Mouse (Mus musculus) right cerebral cortex, postnatal 10 days (tissue): Measurements from ENCODE around the gene Map2k6.

Source experiments
- DNase-seq, 2 experiments: peaks; one replicate each; pipeline ENCODE4 v3.0.0; 2021; ENCODE audit warnings: low spot score in 2 of 2

Map2k6 gene

GRCm38 (mm10) chr11:110484426-110484825 is 85.5 kb downstream of the Map2k6 start:
- DNase-seq: no peak

GRCm38 (mm10) chr11:110485081-110485480 is 86.2 kb downstream of the Map2k6 start:
- DNase-seq: no peak

- no peak for DNase-seq
These were observed 88.9 kb downstream of the Map2k6 start for GRCm38 (mm10) chr11:110487796-110488195.

GRCm38 (mm10) chr11:110488301-110488700 is 89.4 kb downstream of the Map2k6 start:
- DNase-seq: no peak

- DNase-seq: no peak
These were observed 96.6 kb downstream of the Map2k6 start for GRCm38 (mm10) chr11:110495323-110496060.

- DNase-seq: peak; percentile 66 to 78
These were observed 97.1 kb downstream of the Map2k6 start for GRCm38 (mm10) chr11:110496061-110496446.

GRCm38 (mm10) chr11:110497743-110498142 is 98.8 kb downstream of the Map2k6 start:
- no peak for DNase-seq

GRCm38 (mm10) chr11:110498651-110499213 is 99.8 kb downstream of the Map2k6 start:
- DNase-seq: peak in 1 of 2 experiments; percentile 32

- DNase-seq: no peak
These were observed 104.2 kb downstream of the Map2k6 start for GRCm38 (mm10) chr11:110502937-110503670.

GRCm38 (mm10) chr11:110511466-110511865 is 112.5 kb downstream of the Map2k6 start:
- no peak for DNase-seq

GRCm38 (mm10) chr11:110518648-110519047 is 119.7 kb downstream of the Map2k6 start:
- no peak for DNase-seq

- DNase-seq: no peak
These were observed 124.0 kb downstream of the Map2k6 start for GRCm38 (mm10) chr11:110522906-110523305.

GRCm38 (mm10) chr11:110526156-110526555 is 127.2 kb downstream of the Map2k6 start:
- DNase-seq: no peak

GRCm38 (mm10) chr11:110531087-110531486 is 132.2 kb downstream of the Map2k6 start:
- no peak for DNase-seq

- DNase-seq: no peak
These were observed 135.9 kb downstream of the Map2k6 start for GRCm38 (mm10) chr11:110534856-110535255.

- DNase-seq: no peak
These were observed 137.6 kb downstream of the Map2k6 start for GRCm38 (mm10) chr11:110536533-110536932.

- peak; percentile 84 to 88 for DNase-seq
These were observed 138.7 kb downstream of the Map2k6 start for GRCm38 (mm10) chr11:110537602-110538001.

- DNase-seq: no peak
These were observed 139.3 kb downstream of the Map2k6 start for GRCm38 (mm10) chr11:110538206-110538605.

GRCm38 (mm10) chr11:110541933-110542332 is 143.0 kb downstream of the Map2k6 start:
- no peak for DNase-seq

- no peak for DNase-seq
These were observed 145.7 kb downstream of the Map2k6 start for GRCm38 (mm10) chr11:110544419-110545210.

GRCm38 (mm10) chr11:110545416-110545815 is 146.5 kb downstream of the Map2k6 start:
- no peak for DNase-seq

- DNase-seq: no peak
These were observed 152.6 kb downstream of the Map2k6 start for GRCm38 (mm10) chr11:110551471-110551967.
